Mouse (Mus musculus) CD4-positive naive resting alpha-beta T cell, adult 76 days (primary cell): ENCODE results near the gene Bub1. TPM values are rescaled to one million over a fixed set of nuclear protein-coding genes. Genes with fewer than 3 reads are reported as not detected.

ENCODE experiments used
- total RNA-seq: library from RNA; stranded (reverse); gene quantifications from one replicate; pipeline ENCODE4 v1.2.4, GENCODE M21; 2023

Bub1 gene
- 0.44 TPM for total RNA-seq

GRCm38 (mm10) chr2:127831401-127832102, at the start of gene Bub1:
Bub1 (minus strand) TSS chr2:127831865.

GRCm38 (mm10) chr2:127838576-127838975, 6.9 kb upstream of the Bub1 start, which contains the start of gene Acoxl:
Acoxl (plus strand) TSS chr2:127838876.

GRCm38 (mm10) chr2:127791919-127792603, 39.6 kb downstream of the Bub1 start, which contains the start of gene Mtln:
Mtln (minus strand) TSS chr2:127792488.

GRCm38 (mm10) chr2:127788440-127789116, 43.1 kb downstream of the Bub1 start, which contains the start of gene Nphp1:
Nphp1 (minus strand) TSS chr2:127788897.

Other genes with a start within 250 kb of the Bub1 start
- 3.3 TPM for gene Zfp661, start 244.8 kb downstream of the Bub1 start, total RNA-seq
- gene Mrps5, start 244.6 kb downstream of the Bub1 start, total RNA-seq = 163 TPM
- not detected for gene Mal, start 175.2 kb downstream of the Bub1 start, total RNA-seq
- not detected for gene Mall, start 101.9 kb downstream of the Bub1 start, total RNA-seq
- not detected for gene Nphp1, start 43.0 kb downstream of the Bub1 start, total RNA-seq
- gene Mtln, start 39.4 kb downstream of the Bub1 start, total RNA-seq = 9.3 TPM
- gene Acoxl, start 7.0 kb upstream of the Bub1 start, total RNA-seq = 3.2 TPM